Mouse (Mus musculus): ENCODE results near the gene Xndc1. TPM values are rescaled to one million over a fixed set of nuclear protein-coding genes. Genes with fewer than 3 reads are reported as not detected.
A peak's percentile ranks its signal among the peaks of the same experiment; 100 is the strongest.

Xndc1 gene
- polyA plus RNA-seq, 1 experiment from 2014 or later, result 13.3 TPM

GRCm38 (mm10) chr7:102081784-102082183, 16.5 kb downstream of the Xndc1 start:
- no peak overlapping the region for H3K27ac ChIP-seq (replicated peaks)
- 85% methylated on average over 5 of the region's 5 CpGs for WGBS (ENCODE audit: insufficient replicate concordance)

GRCm38 (mm10) chr7:102082816-102083215, 17.5 kb downstream of the Xndc1 start, which contains the start of gene Trpc2:
TSS of gene Trpc2 (plus strand) at chr7:102083116.
- Histone ChIP-seq H3K4me1 (replicated peaks) (no peaks in the 10 kb centered on the region), H3K27me3 (no peaks in the 10 kb centered on the region), H3K4me2 (no peak within 1 kb of the TSS), H3K4me3 (replicated peaks) (no peak within 1 kb of the TSS), H3K27ac (replicated peaks) (no peak within 1 kb of the TSS), H3K9me3 (replicated peaks) (no peaks in the 10 kb centered on the region), H3K36me3 (replicated peaks) (peaks cover 60% of the 10 kb centered on the region), H3K9ac (no peak within 1 kb of the TSS)
- ATAC-seq (ENCODE audit: insufficient read depth), result no peak
- WGBS (ENCODE audit: insufficient replicate concordance), result 62% methylated on average over 5 of the region's 5 CpGs

More at GRCm38 (mm10) chr7:102081784-102082183, 16.5 kb downstream of the Xndc1 start:
- H3K9me3 ChIP-seq (replicated peaks), result no peaks in the 10 kb centered on the region
- H3K4me2 ChIP-seq, result no peak overlapping the region
- no peak overlapping the region for H3K4me3 ChIP-seq (replicated peaks)
- no peak for ATAC-seq (ENCODE audit: insufficient read depth)
- H3K36me3 ChIP-seq (replicated peaks), result peaks cover 71% of the 10 kb centered on the region
- no peaks in the 10 kb centered on the region for H3K4me1 ChIP-seq (replicated peaks)
- no peak overlapping the region for H3K9ac ChIP-seq
- H3K27me3 ChIP-seq, result no peaks in the 10 kb centered on the region

GRCm38 (mm10) chr7:102084041-102084696, 18.9 kb downstream of the Xndc1 start:
- Histone ChIP-seq H3K9me3 (replicated peaks) (no peaks in the 10 kb centered on the region), H3K36me3 (replicated peaks) (peaks cover 48% of the 10 kb centered on the region), H3K4me3 (replicated peaks) (no peak overlapping the region), H3K4me2 (no peak overlapping the region), H3K9ac (no peak overlapping the region), H3K27me3 (no peaks in the 10 kb centered on the region), H3K4me1 (replicated peaks) (no peaks in the 10 kb centered on the region), H3K27ac (replicated peaks) (no peak overlapping the region)
- no peak for ATAC-seq (ENCODE audit: insufficient read depth)
- WGBS (ENCODE audit: insufficient replicate concordance), result 80% methylated on average over 26 of the region's 26 CpGs

- 73% methylated on average over 4 of the region's 4 CpGs for WGBS (ENCODE audit: insufficient replicate concordance)
- no peaks in the 10 kb centered on the region for H3K4me1 ChIP-seq (replicated peaks)
- H3K4me2 ChIP-seq, result no peak overlapping the region
- H3K36me3 ChIP-seq (replicated peaks), result peaks cover 20% of the 10 kb centered on the region
- H3K9me3 ChIP-seq (replicated peaks), result no peaks in the 10 kb centered on the region
- H3K27me3 ChIP-seq, result no peaks in the 10 kb centered on the region
- no peak overlapping the region for H3K9ac ChIP-seq
- H3K27ac ChIP-seq (replicated peaks), result no peak overlapping the region
- no peak overlapping the region for H3K4me3 ChIP-seq (replicated peaks)
- no peak for ATAC-seq (ENCODE audit: insufficient read depth)
These were observed 22.0 kb downstream of the Xndc1 start for GRCm38 (mm10) chr7:102087336-102087735.

GRCm38 (mm10) chr7:102099760-102100661, 34.7 kb downstream of the Xndc1 start:
- 7% methylated on average over 30 of the region's 30 CpGs for WGBS (ENCODE audit: insufficient replicate concordance)
- Histone ChIP-seq H3K4me1 (replicated peaks) (peaks cover 37% of the 10 kb centered on the region), H3K4me3 (replicated peaks) (peak overlapping the region; percentile 48), H3K4me2 (peak overlapping the region; percentile 75), H3K27me3 (peaks cover 30% of the 10 kb centered on the region), H3K27ac (replicated peaks) (0 out of 2 replicates have a peak overlapping the region, but pooled peaks have one; percentile 24), H3K9me3 (replicated peaks) (no peaks in the 10 kb centered on the region), H3K36me3 (replicated peaks) (no peaks in the 10 kb centered on the region), H3K9ac (peak overlapping the region; percentile 21; the same call in 1 of the 2 replicates)
- peak; percentile 56 for ATAC-seq (ENCODE audit: insufficient read depth)

- Histone ChIP-seq H3K4me1 (replicated peaks) (peaks cover 37% of the 10 kb centered on the region), H3K9me3 (replicated peaks) (no peaks in the 10 kb centered on the region), H3K4me3 (replicated peaks) (no peak overlapping the region), H3K36me3 (replicated peaks) (no peaks in the 10 kb centered on the region), H3K27ac (replicated peaks) (peak overlapping the region; percentile 24; the same call in 1 of the 2 replicates), H3K9ac (no peak overlapping the region), H3K27me3 (peaks cover 30% of the 10 kb centered on the region), H3K4me2 (peak overlapping the region; percentile 75; the same call in 1 of the 2 replicates)
- 56% methylated on average over 5 of the region's 5 CpGs for WGBS (ENCODE audit: insufficient replicate concordance)
- no peak for ATAC-seq (ENCODE audit: insufficient read depth)
These were observed 35.6 kb downstream of the Xndc1 start for GRCm38 (mm10) chr7:102100868-102101267.

GRCm38 (mm10) chr7:102101487-102101886, 36.2 kb downstream of the Xndc1 start, which contains the start of gene Art1:
TSS of gene Art1 (plus strand) at chr7:102101743.
- Histone ChIP-seq H3K4me3 (replicated peaks) (no peak within 1 kb of the TSS), H3K4me2 (peak within 1 kb of the TSS; percentile 75), H3K36me3 (replicated peaks) (no peaks in the 10 kb centered on the region), H3K4me1 (replicated peaks) (peaks cover 37% of the 10 kb centered on the region), H3K27ac (replicated peaks) (peak within 1 kb of the TSS; percentile 24; the same call in 1 of the 2 replicates), H3K27me3 (peaks cover 30% of the 10 kb centered on the region), H3K9ac (no peak within 1 kb of the TSS), H3K9me3 (replicated peaks) (no peaks in the 10 kb centered on the region)
- 54% methylated on average over 5 of the region's 5 CpGs for WGBS (ENCODE audit: insufficient replicate concordance)
- ATAC-seq (ENCODE audit: insufficient read depth), result no peak

- 65% methylated on average over 8 of the region's 8 CpGs for WGBS (ENCODE audit: insufficient replicate concordance)
- no peaks in the 10 kb centered on the region for H3K9me3 ChIP-seq (replicated peaks)
These were observed 36.9 kb downstream of the Xndc1 start for GRCm38 (mm10) chr7:102102241-102102640.

GRCm38 (mm10) chr7:102102696-102103095, 37.4 kb downstream of the Xndc1 start:
- Histone ChIP-seq H3K4me2 (no peak overlapping the region), H3K4me1 (replicated peaks) (peaks cover 43% of the 10 kb centered on the region)

More at GRCm38 (mm10) chr7:102102241-102102640, 36.9 kb downstream of the Xndc1 start:
- Histone ChIP-seq H3K9ac (no peak overlapping the region), H3K27ac (replicated peaks) (no peak overlapping the region), H3K27me3 (peaks cover 28% of the 10 kb centered on the region), H3K4me1 (replicated peaks) (peaks cover 43% of the 10 kb centered on the region), H3K4me3 (replicated peaks) (no peak overlapping the region), H3K4me2 (no peak overlapping the region), H3K36me3 (replicated peaks) (no peaks in the 10 kb centered on the region)
- no peak for ATAC-seq (ENCODE audit: insufficient read depth)

GRCm38 (mm10) chr7:102103555-102103954, 38.2 kb downstream of the Xndc1 start:
- peaks cover 20% of the 10 kb centered on the region for H3K27me3 ChIP-seq
- peaks cover 43% of the 10 kb centered on the region for H3K4me1 ChIP-seq (replicated peaks)
- no peak overlapping the region for H3K27ac ChIP-seq (replicated peaks)
- H3K4me3 ChIP-seq (replicated peaks), result no peak overlapping the region
- ATAC-seq (ENCODE audit: insufficient read depth), result peak; percentile 54
- WGBS (ENCODE audit: insufficient replicate concordance), result 22% methylated on average over 2 of the region's 2 CpGs
- no peak overlapping the region for H3K9ac ChIP-seq
- no peaks in the 10 kb centered on the region for H3K36me3 ChIP-seq (replicated peaks)
- H3K4me2 ChIP-seq, result no peak overlapping the region
- H3K9me3 ChIP-seq (replicated peaks), result no peaks in the 10 kb centered on the region

More at GRCm38 (mm10) chr7:102102696-102103095, 37.4 kb downstream of the Xndc1 start:
- no peak overlapping the region for H3K9ac ChIP-seq
- ATAC-seq (ENCODE audit: insufficient read depth), result no peak
- H3K36me3 ChIP-seq (replicated peaks), result no peaks in the 10 kb centered on the region
- H3K9me3 ChIP-seq (replicated peaks), result no peaks in the 10 kb centered on the region
- H3K4me3 ChIP-seq (replicated peaks), result no peak overlapping the region
- no peak overlapping the region for H3K27ac ChIP-seq (replicated peaks)
- WGBS (ENCODE audit: insufficient replicate concordance), result 53% methylated on average over 6 of the region's 6 CpGs
- H3K27me3 ChIP-seq, result peaks cover 27% of the 10 kb centered on the region

- ATAC-seq (ENCODE audit: insufficient read depth), result no peak
- Histone ChIP-seq H3K27ac (replicated peaks) (no peak overlapping the region), H3K4me1 (replicated peaks) (peaks cover 43% of the 10 kb centered on the region), H3K9me3 (replicated peaks) (no peaks in the 10 kb centered on the region), H3K27me3 (peaks cover 14% of the 10 kb centered on the region), H3K36me3 (replicated peaks) (no peaks in the 10 kb centered on the region), H3K4me2 (no peak overlapping the region), H3K9ac (no peak overlapping the region), H3K4me3 (replicated peaks) (no peak overlapping the region)
- WGBS (ENCODE audit: insufficient replicate concordance), result 62% methylated on average over 5 of the region's 5 CpGs
These were observed 38.8 kb downstream of the Xndc1 start for GRCm38 (mm10) chr7:102104126-102104525.

Data from liver, embryonic 15.5 days (tissue).